Mouse (Mus musculus) hindbrain, embryonic 14.5 days (tissue): ENCODE results near the gene Gns. TPM values are rescaled to one million over a fixed set of nuclear protein-coding genes. Genes with fewer than 3 reads are reported as not detected.

ENCODE experiments used
- ATAC-seq: fragments of 200-750 bp; cut with Nextera tagmentation; 2 replicates; pipeline ENCODE4 v1.8.0; 2017; ENCODE audit warnings: moderate number of reproducible peaks, mild to moderate bottlenecking, moderate TSS enrichment, moderate library complexity; ENCODE audit not compliant: low FRiP score
- DNase-seq: peaks from one replicate; pipeline ENCODE4 v3.0.0-alpha.2; 2015; ENCODE audit warnings: low spot score
- H3K27ac ChIP-seq: fragments of 300-500 bp; sonication (generic); 2 replicates; pipeline ENCODE4 v1.5.1; 2014; ENCODE audit warnings: mild to moderate bottlenecking, moderate library complexity
- H3K27me3 ChIP-seq: fragments of 300-500 bp; sonication (generic); 2 replicates; pipeline ENCODE4 v1.6.1; 2014; ENCODE audit warnings: mild to moderate bottlenecking, low read length, mixed read lengths; ENCODE audit not compliant: control insufficient read depth, insufficient read depth
- H3K36me3 ChIP-seq: fragments of 300-500 bp; sonication (generic); replicated peaks from 2 replicates; pipeline ENCODE4 v1.6.1; 2014; ENCODE audit not compliant: control insufficient read depth, insufficient read depth
- H3K4me1 ChIP-seq: fragments of 300-500 bp; sonication (generic); replicated peaks from 2 replicates; pipeline ENCODE4 v1.6.1; 2014; ENCODE audit warnings: antibody characterized with exemption, low read length, mixed read lengths; ENCODE audit not compliant: control insufficient read depth, insufficient read depth
- H3K4me2 ChIP-seq: fragments of 300-500 bp; sonication (generic); replicated peaks from 2 replicates; pipeline ENCODE4 v1.6.1; 2014; ENCODE audit warnings: mild to moderate bottlenecking, moderate library complexity
- H3K4me3 ChIP-seq: fragments of 300-500 bp; sonication (generic); replicated peaks from 2 replicates; pipeline ENCODE4 v1.5.1; 2014; ENCODE audit warnings: mild to moderate bottlenecking, low read length
- H3K9ac ChIP-seq: fragments of 300-500 bp; sonication (generic); 2 replicates; pipeline ENCODE4 v1.6.1; 2014
- H3K9me3 ChIP-seq: fragments of 300-500 bp; sonication (generic); 2 replicates; pipeline ENCODE4 v1.6.1; 2016; ENCODE audit warnings: low read length; ENCODE audit not compliant: control insufficient read depth
- WGBS: fragments of 180-500 bp; shearing (Covaris S2); extraction: QIAGEN DNeasy Blood & Tissue Kit; methylation state at CpG from one replicate; pipeline ENCODE4 v1.1.7; 2014; 5-methylcytosine and 5-hydroxymethylcytosine counted together
- polyA plus RNA-seq: library from polyadenylated mRNA; unstranded; fragments of >200 nt; fragmentation: Nextera tagmentation; extraction: Ambion mirVana; gene quantifications from 2 replicates; pipeline ENCODE4 v1.2.1, GENCODE M21; 2014

Gns gene
- 53.1 and 54.3 TPM in 2 replicates for polyA plus RNA-seq

DNA sequence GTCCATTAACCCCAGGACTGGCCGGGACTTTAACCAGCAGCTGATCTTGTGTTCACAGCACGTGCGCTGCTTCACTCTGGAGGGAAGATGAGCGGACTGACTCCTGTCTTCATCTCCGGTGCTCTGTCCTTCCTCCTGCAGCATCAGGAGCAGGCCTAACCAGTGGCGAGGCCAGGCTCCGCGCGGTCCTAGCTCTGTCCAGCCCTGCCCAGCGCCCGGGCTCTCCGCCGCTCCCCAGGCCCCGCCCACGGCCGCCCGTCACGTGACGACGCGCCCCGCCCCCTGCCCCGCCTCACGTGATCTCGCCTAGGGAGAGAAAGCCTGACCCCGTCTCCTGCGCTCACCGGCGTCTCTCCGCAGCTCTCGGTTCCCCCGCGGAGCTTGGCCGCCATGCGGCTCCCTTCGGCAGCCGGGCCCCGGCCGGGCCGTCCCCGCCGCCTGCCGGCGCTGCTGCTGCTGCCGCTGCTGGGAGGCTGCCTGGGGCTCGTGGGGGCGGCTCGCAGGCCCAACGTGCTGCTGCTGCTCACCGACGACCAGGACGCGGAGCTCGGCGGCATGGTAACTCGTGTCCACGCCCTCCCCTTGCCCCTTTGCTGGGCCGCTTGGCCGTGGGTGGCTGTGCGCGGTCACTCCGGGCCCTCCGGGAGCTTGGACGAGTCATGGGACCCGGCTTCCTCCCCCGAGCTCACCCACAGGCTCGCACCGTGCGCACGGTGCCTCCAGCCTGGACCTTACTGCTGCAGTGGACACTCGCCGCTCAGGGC lies at the start of gene Gns:
TSS of gene Gns (plus strand) at position 290 of the 764 bp plus-strand sequence.
- ATAC-seq (peak; percentile 97), DNase-seq (peak; percentile 88)
- H3K4me3 ChIP-seq = peak within 1 kb of the TSS; percentile 100
- peak within 1 kb of the TSS; percentile 76 for H3K27ac ChIP-seq
- H3K36me3 ChIP-seq = no peaks in the 10 kb centered on the region
- peak within 1 kb of the TSS; percentile 76 for H3K4me2 ChIP-seq
- peaks cover 19% of the 10 kb centered on the region for H3K4me1 ChIP-seq
- no peaks in the 10 kb centered on the region for H3K9me3 ChIP-seq
- WGBS = under 1% methylated on average over 62 of the region's 72 CpGs
- H3K27me3 ChIP-seq = no peaks in the 10 kb centered on the region
- peak within 1 kb of the TSS; percentile 92 for H3K9ac ChIP-seq

DNA sequence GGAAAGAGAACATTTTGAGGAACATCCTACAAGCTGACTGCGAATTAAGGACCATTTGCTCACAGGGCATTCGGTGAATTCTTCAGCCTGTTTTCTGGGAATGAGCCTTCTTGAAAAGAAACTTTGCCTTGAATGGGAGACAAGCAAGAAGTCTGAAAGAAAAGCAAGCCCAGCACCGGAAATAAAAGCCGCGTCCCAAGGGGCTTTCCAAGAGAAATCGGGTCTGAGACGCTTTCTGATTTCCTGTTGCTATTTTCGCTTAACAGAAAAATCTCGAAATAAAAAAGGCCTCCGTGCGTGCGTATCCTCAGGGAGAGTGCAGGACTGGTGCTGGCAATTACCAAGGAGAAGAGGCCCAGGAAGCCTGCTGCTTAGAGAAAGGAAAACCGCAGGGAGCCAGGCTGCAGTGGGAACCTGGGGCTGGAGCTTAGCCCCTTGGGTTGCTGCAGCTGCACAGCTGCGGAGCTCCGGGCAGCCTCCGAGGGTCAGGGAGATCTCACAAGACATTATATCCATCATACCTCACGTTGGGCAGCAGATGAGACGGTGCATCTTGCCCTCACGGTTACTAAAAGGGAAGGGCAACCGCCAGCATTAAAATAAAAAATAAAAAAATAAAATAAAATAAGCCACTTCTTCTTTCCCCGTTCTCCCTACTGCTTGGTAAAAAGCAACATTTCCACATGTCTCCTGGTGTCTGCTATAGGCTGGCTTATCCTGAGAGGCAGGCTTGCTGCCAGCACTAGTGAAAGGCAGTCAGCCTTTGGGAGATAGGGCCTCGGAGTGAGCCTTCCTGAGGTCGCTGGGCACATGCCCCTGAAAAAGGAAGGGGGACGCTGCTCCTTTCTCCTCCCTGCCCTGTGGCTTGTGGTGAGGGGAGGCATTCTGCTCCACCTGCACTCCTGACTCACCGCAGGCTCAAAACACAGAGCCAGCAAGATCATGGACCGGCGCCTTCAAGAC lies 49.3 kb upstream of the Gns start:
- Histone ChIP-seq H3K27ac (peak overlapping the region; percentile 56), H3K9ac (peak overlapping the region; percentile 14; the same call in 1 of the 2 replicates), H3K9me3 (no peaks in the 10 kb centered on the region), H3K36me3 (no peaks in the 10 kb centered on the region), H3K4me3 (no peak overlapping the region), H3K4me1 (peaks cover 14% of the 10 kb centered on the region), H3K27me3 (no peaks in the 10 kb centered on the region), H3K4me2 (peak overlapping the region; percentile 39)
- DNase-seq = no peak
- ATAC-seq = no peak
- 26% methylated on average over 27 of the region's 27 CpGs for WGBS

DNA sequence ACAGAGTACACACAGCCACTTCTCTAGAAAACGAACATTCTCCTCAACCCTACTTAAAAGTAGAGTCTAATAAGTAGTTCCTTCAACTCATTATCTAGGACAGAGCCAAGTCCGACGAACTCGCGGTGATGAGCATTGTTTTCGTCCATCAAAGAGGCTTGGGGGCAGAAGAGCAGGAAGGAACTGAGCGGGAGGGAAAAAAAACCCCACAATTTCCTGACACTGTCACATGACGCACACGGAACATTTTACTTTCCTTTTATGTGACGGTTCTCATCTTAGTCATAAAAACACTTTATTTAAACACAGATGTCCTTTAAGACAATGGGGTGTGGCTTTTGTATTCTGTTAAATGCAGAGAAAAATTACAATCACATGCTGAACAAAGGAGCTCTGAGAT lies 48.5 kb upstream of the Gns start:
- Histone ChIP-seq H3K27me3 (no peaks in the 10 kb centered on the region), H3K4me2 (no peak overlapping the region), H3K9ac (no peak overlapping the region), H3K4me1 (peaks cover 14% of the 10 kb centered on the region), H3K4me3 (no peak overlapping the region), H3K9me3 (no peaks in the 10 kb centered on the region), H3K36me3 (no peaks in the 10 kb centered on the region), H3K27ac (no peak overlapping the region)
- 87% methylated on average over 10 of the region's 10 CpGs for WGBS
- DNase-seq (no peak), ATAC-seq (no peak)

DNA sequence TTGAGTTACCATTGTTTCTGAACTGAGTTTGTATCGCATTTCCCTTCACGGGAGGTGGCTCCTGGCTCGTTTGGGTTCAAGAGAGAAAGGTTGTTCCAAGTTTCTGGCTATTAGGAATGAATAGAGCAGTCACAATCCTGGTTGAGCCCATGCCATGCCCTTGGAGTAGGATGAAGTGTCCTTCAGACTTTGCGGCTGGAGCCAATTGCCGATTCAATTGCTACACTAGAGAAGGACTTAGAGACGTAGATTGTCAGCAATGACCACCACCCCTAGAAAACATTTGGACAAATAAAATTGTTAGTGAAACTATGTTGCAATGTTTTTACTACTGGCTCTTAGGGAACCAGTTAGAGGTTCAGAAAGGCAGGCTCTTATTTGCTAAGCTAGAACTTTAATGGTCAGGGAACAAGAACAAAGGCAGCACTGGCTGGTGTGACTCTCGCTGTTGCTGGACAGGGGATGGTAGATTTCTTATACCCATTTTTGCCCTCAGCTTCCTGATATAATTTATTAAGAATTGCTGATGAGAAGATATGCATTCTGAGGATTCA lies 46.4 kb upstream of the Gns start:
- DNase-seq (no peak), ATAC-seq (no peak)
- 84% methylated on average over 7 of the region's 7 CpGs for WGBS
- Histone ChIP-seq H3K27ac (no peak overlapping the region), H3K4me2 (no peak overlapping the region), H3K36me3 (no peaks in the 10 kb centered on the region), H3K4me3 (no peak overlapping the region), H3K27me3 (no peaks in the 10 kb centered on the region), H3K9me3 (no peaks in the 10 kb centered on the region), H3K9ac (no peak overlapping the region), H3K4me1 (peaks cover 10% of the 10 kb centered on the region)

- Histone ChIP-seq H3K9ac (no peak overlapping the region), H3K27ac (no peak overlapping the region), H3K9me3 (no peaks in the 10 kb centered on the region), H3K27me3 (no peaks in the 10 kb centered on the region), H3K4me2 (no peak overlapping the region), H3K4me1 (no peaks in the 10 kb centered on the region), H3K4me3 (no peak overlapping the region), H3K36me3 (no peaks in the 10 kb centered on the region)
- WGBS = 65% methylated on average over 7 of the region's 7 CpGs
- peak; percentile 53 for DNase-seq
- no peak for ATAC-seq
Measured at GRCm38 (mm10) chr10:121323493-121323892, 41.4 kb upstream of the Gns start.

DNA sequence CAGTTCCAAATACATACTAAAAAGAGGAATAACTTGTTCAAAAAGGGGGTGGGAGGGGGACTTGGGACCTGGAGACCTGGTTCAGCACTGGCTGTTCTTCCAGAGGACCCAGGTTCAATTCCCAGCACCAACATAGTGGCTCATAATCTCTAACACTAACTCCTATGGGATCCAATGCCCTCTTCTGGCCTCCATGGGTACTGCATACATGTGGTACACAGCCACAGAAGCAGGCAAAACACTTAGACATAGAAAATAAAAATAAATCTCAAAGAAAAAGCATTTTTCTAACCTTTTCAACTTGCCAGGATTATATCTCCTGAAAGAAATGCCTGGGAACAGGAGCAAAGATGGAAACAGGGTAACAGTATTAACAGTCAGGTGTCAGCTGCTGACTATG lies 38.7 kb upstream of the Gns start:
- H3K4me2 ChIP-seq = no peak overlapping the region
- no peak overlapping the region for H3K27ac ChIP-seq
- ATAC-seq (no peak), DNase-seq (no peak)
- H3K36me3 ChIP-seq = no peaks in the 10 kb centered on the region
- H3K27me3 ChIP-seq = no peaks in the 10 kb centered on the region
- H3K4me3 ChIP-seq = no peak overlapping the region
- H3K4me1 ChIP-seq = no peaks in the 10 kb centered on the region
- no peak overlapping the region for H3K9ac ChIP-seq
- no peaks in the 10 kb centered on the region for H3K9me3 ChIP-seq

- H3K27ac ChIP-seq = no peak overlapping the region
- no peaks in the 10 kb centered on the region for H3K4me1 ChIP-seq
- 86% methylated on average over 4 of the region's 4 CpGs for WGBS
- no peak for ATAC-seq
- H3K36me3 ChIP-seq = no peaks in the 10 kb centered on the region
- H3K9ac ChIP-seq = no peak overlapping the region
- peaks cover 3% of the 10 kb centered on the region; the same call in 1 of the 2 replicates for H3K9me3 ChIP-seq
- no peak overlapping the region for H3K4me3 ChIP-seq
- no peaks in the 10 kb centered on the region for H3K27me3 ChIP-seq
- H3K4me2 ChIP-seq = no peak overlapping the region
- no peak for DNase-seq
Measured at GRCm38 (mm10) chr10:121329586-121329985, 35.3 kb upstream of the Gns start.

GRCm38 (mm10) chr10:121330940-121331339 lies 34.0 kb upstream of the Gns start:
- Histone ChIP-seq H3K9ac (no peak overlapping the region), H3K27me3 (no peaks in the 10 kb centered on the region), H3K4me2 (no peak overlapping the region), H3K4me1 (no peaks in the 10 kb centered on the region), H3K36me3 (no peaks in the 10 kb centered on the region), H3K27ac (no peak overlapping the region), H3K4me3 (no peak overlapping the region), H3K9me3 (peaks cover 3% of the 10 kb centered on the region; the same call in 1 of the 2 replicates)
- DNase-seq = peak; percentile 75
- WGBS = 16% methylated on average over 7 of the region's 7 CpGs
- no peak for ATAC-seq

- 73% methylated on average over 3 of the region's 3 CpGs for WGBS
- Histone ChIP-seq H3K36me3 (no peaks in the 10 kb centered on the region), H3K4me3 (no peak overlapping the region), H3K4me2 (no peak overlapping the region), H3K4me1 (no peaks in the 10 kb centered on the region), H3K27me3 (no peaks in the 10 kb centered on the region), H3K9ac (no peak overlapping the region), H3K9me3 (peaks cover 6% of the 10 kb centered on the region; the same call in 1 of the 2 replicates), H3K27ac (no peak overlapping the region)
- DNase-seq (no peak), ATAC-seq (no peak)
Measured at GRCm38 (mm10) chr10:121334576-121334975, 30.3 kb upstream of the Gns start.
